Mouse (Mus musculus): ENCODE results near the gene Dus1l. TPM values are rescaled to one million over a fixed set of nuclear protein-coding genes. Genes with fewer than 3 reads are reported as not detected.

Gene Dus1l
- polyA plus RNA-seq, 1 experiment from 2014 or later: 39.8 TPM

- peak overlapping the region; percentile 93 for H3K4me2 ChIP-seq (replicated peaks; ENCODE audit: low read depth)
- peaks cover 14% of the 10 kb centered on the region for H3K36me3 ChIP-seq (ENCODE audit: control insufficient read depth, insufficient read depth, low read length)
- DNase-seq (ENCODE audit: low spot score) (no peak), ATAC-seq (ENCODE audit: low FRiP score, low TSS enrichment) (no peak)
- H3K27ac ChIP-seq (replicated peaks): peak overlapping the region; percentile 91
- peak overlapping the region; percentile 86 for H3K9ac ChIP-seq (ENCODE audit: low read length)
- H3K27me3 ChIP-seq (ENCODE audit: control insufficient read depth, insufficient read depth, low read length): no peaks in the 10 kb centered on the region
- no peaks in the 10 kb centered on the region for H3K9me3 ChIP-seq (ENCODE audit: control insufficient read depth, low read length)
- H3K4me3 ChIP-seq (ENCODE audit: low read depth, low read length): peak overlapping the region; percentile 86
- 2% methylated on average over 20 of the region's 21 CpGs for WGBS
- H3K4me1 ChIP-seq (replicated peaks; ENCODE audit: control insufficient read depth, insufficient read depth): peaks cover 9% of the 10 kb centered on the region
- TF ChIP-seq EP300 (optimal IDR thresholded peaks at IDR 0.05) (no peak), CTCF (IDR thresholded peaks at IDR 0.05; ENCODE audit: low read depth) (no peak)
These were observed 28.6 kb upstream of the Dus1l start for GRCm38 (mm10) chr11:120824787-120825288.

- Histone ChIP-seq H3K9ac (ENCODE audit: low read length) (peak within 1 kb of the TSS; percentile 86), H3K9me3 (ENCODE audit: control insufficient read depth, low read length) (no peaks in the 10 kb centered on the region), H3K4me1 (replicated peaks; ENCODE audit: control insufficient read depth, insufficient read depth) (peaks cover 9% of the 10 kb centered on the region), H3K27me3 (ENCODE audit: control insufficient read depth, insufficient read depth, low read length) (no peaks in the 10 kb centered on the region), H3K27ac (replicated peaks) (peak within 1 kb of the TSS; percentile 91), H3K4me3 (ENCODE audit: low read depth, low read length) (peak within 1 kb of the TSS; percentile 86), H3K4me2 (replicated peaks; ENCODE audit: low read depth) (peak within 1 kb of the TSS; percentile 93), H3K36me3 (ENCODE audit: control insufficient read depth, insufficient read depth, low read length) (peaks cover 21% of the 10 kb centered on the region)
- ATAC-seq (ENCODE audit: low FRiP score, low TSS enrichment) (peak; percentile 90), DNase-seq (ENCODE audit: low spot score) (peak; percentile 96)
- under 1% methylated on average over 94 of the region's 109 CpGs for WGBS
- TF ChIP-seq CTCF (IDR thresholded peaks at IDR 0.05; ENCODE audit: low read depth): peak; percentile 73
- no peak for TF ChIP-seq EP300 (optimal IDR thresholded peaks at IDR 0.05)
These were observed 28.0 kb upstream of the Dus1l start, which contains the start of gene Fasn for GRCm38 (mm10) chr11:120823956-120824786. TSS of gene Fasn (minus strand) at chr11:120824547.

GRCm38 (mm10) chr11:120823551-120823947, 27.3 kb upstream of the Dus1l start:
- peaks cover 9% of the 10 kb centered on the region for H3K4me1 ChIP-seq (replicated peaks; ENCODE audit: control insufficient read depth, insufficient read depth)
- under 1% methylated on average over 40 of the region's 40 CpGs for WGBS
- H3K36me3 ChIP-seq (ENCODE audit: control insufficient read depth, insufficient read depth, low read length): peaks cover 27% of the 10 kb centered on the region
- H3K4me3 ChIP-seq (ENCODE audit: low read depth, low read length): peak overlapping the region; percentile 86
- DNase-seq (ENCODE audit: low spot score) (no peak), ATAC-seq (ENCODE audit: low FRiP score, low TSS enrichment) (peak; percentile 38)
- H3K9ac ChIP-seq (ENCODE audit: low read length): peak overlapping the region; percentile 86
- no peaks in the 10 kb centered on the region for H3K9me3 ChIP-seq (ENCODE audit: control insufficient read depth, low read length)
- TF ChIP-seq EP300 (optimal IDR thresholded peaks at IDR 0.05): no peak
- no peak for TF ChIP-seq CTCF (IDR thresholded peaks at IDR 0.05; ENCODE audit: low read depth)
- H3K27ac ChIP-seq (replicated peaks): peak overlapping the region; percentile 91
- peak overlapping the region; percentile 93 for H3K4me2 ChIP-seq (replicated peaks; ENCODE audit: low read depth)
- H3K27me3 ChIP-seq (ENCODE audit: control insufficient read depth, insufficient read depth, low read length): no peaks in the 10 kb centered on the region

GRCm38 (mm10) chr11:120822831-120823550, 26.8 kb upstream of the Dus1l start:
- ATAC-seq (ENCODE audit: low FRiP score, low TSS enrichment) (no peak), DNase-seq (ENCODE audit: low spot score) (peak; percentile 59)
- Histone ChIP-seq H3K9me3 (ENCODE audit: control insufficient read depth, low read length) (no peaks in the 10 kb centered on the region), H3K9ac (ENCODE audit: low read length) (peak overlapping the region; percentile 86), H3K4me1 (replicated peaks; ENCODE audit: control insufficient read depth, insufficient read depth) (peaks cover 9% of the 10 kb centered on the region), H3K4me3 (ENCODE audit: low read depth, low read length) (peak overlapping the region; percentile 86), H3K36me3 (ENCODE audit: control insufficient read depth, insufficient read depth, low read length) (peaks cover 33% of the 10 kb centered on the region), H3K27me3 (ENCODE audit: control insufficient read depth, insufficient read depth, low read length) (no peaks in the 10 kb centered on the region), H3K27ac (replicated peaks) (peak overlapping the region; percentile 91), H3K4me2 (replicated peaks; ENCODE audit: low read depth) (peak overlapping the region; percentile 93)
- TF ChIP-seq EP300 (optimal IDR thresholded peaks at IDR 0.05) (no peak), CTCF (IDR thresholded peaks at IDR 0.05; ENCODE audit: low read depth) (no peak)
- WGBS: 2% methylated on average over 14 of the region's 14 CpGs

- H3K4me3 ChIP-seq (ENCODE audit: low read depth, low read length): peak overlapping the region; percentile 86
- H3K4me1 ChIP-seq (replicated peaks; ENCODE audit: control insufficient read depth, insufficient read depth): peaks cover 9% of the 10 kb centered on the region
- TF ChIP-seq EP300 (optimal IDR thresholded peaks at IDR 0.05) (no peak), CTCF (IDR thresholded peaks at IDR 0.05; ENCODE audit: low read depth) (no peak)
- no peak for DNase-seq (ENCODE audit: low spot score)
- peak overlapping the region; percentile 86 for H3K9ac ChIP-seq (ENCODE audit: low read length)
- WGBS: 40% methylated on average over 4 of the region's 4 CpGs
- peak overlapping the region; percentile 24; the same call in 1 of the 2 replicates for H3K27ac ChIP-seq (replicated peaks)
- no peaks in the 10 kb centered on the region for H3K27me3 ChIP-seq (ENCODE audit: control insufficient read depth, insufficient read depth, low read length)
- ATAC-seq (ENCODE audit: low FRiP score, low TSS enrichment): no peak
- H3K4me2 ChIP-seq (replicated peaks; ENCODE audit: low read depth): peak overlapping the region; percentile 93
- peaks cover 39% of the 10 kb centered on the region for H3K36me3 ChIP-seq (ENCODE audit: control insufficient read depth, insufficient read depth, low read length)
- H3K9me3 ChIP-seq (ENCODE audit: control insufficient read depth, low read length): no peaks in the 10 kb centered on the region
These were observed 26.1 kb upstream of the Dus1l start for GRCm38 (mm10) chr11:120822321-120822720.
